Mouse (Mus musculus) heart, adult 2 months (tissue): ENCODE data around the gene Lrrc56. TPM values are rescaled to one million over a fixed set of nuclear protein-coding genes. Genes with fewer than 3 reads are reported as not detected.

Experiments
- DNase-seq, 2 experiments: peaks; one replicate each; pipeline ENCODE4 v3.0.0; 2021
- H3K27ac ChIP-seq: fragments of 200-600 bp; 2 replicates; pipeline ENCODE4 v1.8.1; 2022
- H3K27me3 ChIP-seq: fragments of 200-500 bp; 2 replicates; pipeline ENCODE4 v1.6.1; 2012; ENCODE audit warnings: mild to moderate bottlenecking, low read length, inconsistent platforms, mixed read lengths; ENCODE audit not compliant: control insufficient read depth, insufficient read depth
- H3K36me3 ChIP-seq: fragments of 200-500 bp; 2 replicates; pipeline ENCODE4 v1.6.1; 2012; ENCODE audit warnings: low read length, inconsistent platforms; ENCODE audit not compliant: control insufficient read depth, insufficient read depth
- H3K4me1 ChIP-seq: fragments of 200-500 bp; 2 replicates; pipeline ENCODE4 v1.6.1; 2011; ENCODE audit warnings: low read length; ENCODE audit not compliant: control insufficient read depth, insufficient read depth
- H3K4me3 ChIP-seq: fragments of 200-600 bp; 2 replicates; pipeline ENCODE4 v1.8.1; 2022
- H3K79me2 ChIP-seq: fragments of 200-500 bp; replicated peaks from 2 replicates; pipeline ENCODE4 v1.6.1; 2012; ENCODE audit warnings: mild to moderate bottlenecking, inconsistent platforms, low read length, moderate library complexity, mixed read lengths; ENCODE audit not compliant: control insufficient read depth, insufficient read depth
- H3K9ac ChIP-seq: fragments of 200-500 bp; 2 replicates; pipeline ENCODE4 v1.6.1; 2012; ENCODE audit warnings: low read depth, mild to moderate bottlenecking, control low read depth, inconsistent platforms, low read length, mixed read lengths
- CTCF ChIP-seq: fragments of 200-600 bp; IDR thresholded peaks from 2 replicates; pipeline ENCODE4 v1.8.1; 2022; ENCODE audit warnings: antibody characterized with exemption, mild to moderate bottlenecking, moderate library complexity
- EP300 ChIP-seq: fragments of 200-500 bp; IDR thresholded peaks from 2 replicates; pipeline ENCODE4 v1.6.1; 2011; ENCODE audit warnings: low read depth, low read length, control low read depth; ENCODE audit not compliant: insufficient read depth
- POLR2A ChIP-seq: fragments of 200-500 bp; IDR thresholded peaks from 2 replicates; pipeline ENCODE4 v1.6.1; 2011; ENCODE audit warnings: mild to moderate bottlenecking, low read depth, low read length, control low read depth; ENCODE audit not compliant: insufficient read depth
- WGBS: fragments of 180-500 bp; shearing (Covaris S2); methylation state at CpG from one replicate; pipeline ENCODE4 v1.1.7; 2018; 5-methylcytosine and 5-hydroxymethylcytosine counted together
- intact Hi-C: fragments of 180-260 bp; cut with DNase I; formaldehyde crosslinking; loops from one replicate; pipeline ENCODE4 v1.15.1; 2025
- polyA plus RNA-seq: library from polyadenylated mRNA; depleted of rRNA; stranded (reverse); fragments of >200 nt; gene quantifications from 2 replicates; pipeline ENCODE4 v1.2.3, GENCODE M21; 2012
- total RNA-seq, 2 experiments: library from RNA; stranded (reverse); gene quantifications; 2 replicates each; pipeline ENCODE4 v1.2.3; 2021

The Lrrc56 gene
- total and polyA plus RNA-seq, 3 experiments = 2.3 to 4.9 (median 3.1) TPM

DNA sequence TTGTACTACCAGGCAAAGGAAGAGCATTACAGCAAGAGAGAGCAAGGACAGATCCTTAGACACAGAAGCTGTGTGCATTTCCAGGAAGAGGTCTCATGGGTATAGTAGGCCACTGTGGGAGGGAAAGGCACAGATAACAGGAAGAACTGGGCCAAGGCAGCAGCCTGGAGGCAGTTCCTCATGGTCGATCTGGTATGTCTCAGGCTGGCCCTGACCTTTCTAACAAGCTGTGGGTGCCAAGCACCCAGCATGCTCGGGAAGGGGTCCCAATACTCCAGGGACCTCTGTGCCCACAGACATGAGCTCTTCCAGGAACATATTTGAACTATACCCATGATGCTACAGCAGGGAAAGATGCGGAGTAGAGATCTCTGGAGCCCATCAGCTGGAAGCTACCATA, 10.6 kb downstream of the Lrrc56 start:
- no peak overlapping the region for H3K4me3 ChIP-seq
- no peaks in the 10 kb centered on the region for H3K27me3 ChIP-seq
- peak in 1 of 2 experiments; percentile 8 for DNase-seq
- intact Hi-C loops = no loop called here
- H3K4me1 ChIP-seq = no peaks in the 10 kb centered on the region
- H3K79me2 ChIP-seq = no peaks in the 10 kb centered on the region
- no peak overlapping the region for H3K27ac ChIP-seq
- no peak overlapping the region for H3K9ac ChIP-seq
- 52% methylated on average over 3 of the region's 3 CpGs for WGBS
- H3K36me3 ChIP-seq = no peaks in the 10 kb centered on the region
- TF ChIP-seq CTCF = no peak
- TF ChIP-seq POLR2A = no peak
- no peak for TF ChIP-seq EP300

DNA sequence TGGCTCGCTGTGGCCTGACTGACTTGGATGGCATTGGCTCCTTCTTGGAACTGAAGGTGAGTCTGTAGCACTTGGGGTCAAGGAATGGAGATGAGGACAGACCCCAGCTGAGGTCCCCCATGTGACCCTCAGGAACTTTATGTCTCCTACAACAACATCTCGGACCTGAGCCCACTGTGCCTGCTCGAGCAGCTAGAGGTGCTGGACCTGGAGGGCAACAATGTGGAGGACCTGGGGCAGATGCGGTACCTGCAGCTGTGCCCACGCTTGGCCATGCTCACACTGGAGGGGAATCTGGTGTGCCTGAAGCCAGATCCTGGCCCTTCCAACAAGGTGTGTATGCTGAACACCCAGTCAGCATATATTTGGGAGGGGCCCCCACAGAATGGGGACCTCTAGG, 11.5 kb downstream of the Lrrc56 start:
- H3K27me3 ChIP-seq = no peaks in the 10 kb centered on the region
- H3K79me2 ChIP-seq = no peaks in the 10 kb centered on the region
- no peak overlapping the region for H3K9ac ChIP-seq
- WGBS = 95% methylated on average over 5 of the region's 5 CpGs
- intact Hi-C loops = no loop called here
- H3K27ac ChIP-seq = no peak overlapping the region
- H3K4me1 ChIP-seq = no peaks in the 10 kb centered on the region
- H3K36me3 ChIP-seq = no peaks in the 10 kb centered on the region
- no peak for DNase-seq
- TF ChIP-seq POLR2A (no peak), EP300 (no peak), CTCF (no peak)
- H3K4me3 ChIP-seq = no peak overlapping the region

DNA sequence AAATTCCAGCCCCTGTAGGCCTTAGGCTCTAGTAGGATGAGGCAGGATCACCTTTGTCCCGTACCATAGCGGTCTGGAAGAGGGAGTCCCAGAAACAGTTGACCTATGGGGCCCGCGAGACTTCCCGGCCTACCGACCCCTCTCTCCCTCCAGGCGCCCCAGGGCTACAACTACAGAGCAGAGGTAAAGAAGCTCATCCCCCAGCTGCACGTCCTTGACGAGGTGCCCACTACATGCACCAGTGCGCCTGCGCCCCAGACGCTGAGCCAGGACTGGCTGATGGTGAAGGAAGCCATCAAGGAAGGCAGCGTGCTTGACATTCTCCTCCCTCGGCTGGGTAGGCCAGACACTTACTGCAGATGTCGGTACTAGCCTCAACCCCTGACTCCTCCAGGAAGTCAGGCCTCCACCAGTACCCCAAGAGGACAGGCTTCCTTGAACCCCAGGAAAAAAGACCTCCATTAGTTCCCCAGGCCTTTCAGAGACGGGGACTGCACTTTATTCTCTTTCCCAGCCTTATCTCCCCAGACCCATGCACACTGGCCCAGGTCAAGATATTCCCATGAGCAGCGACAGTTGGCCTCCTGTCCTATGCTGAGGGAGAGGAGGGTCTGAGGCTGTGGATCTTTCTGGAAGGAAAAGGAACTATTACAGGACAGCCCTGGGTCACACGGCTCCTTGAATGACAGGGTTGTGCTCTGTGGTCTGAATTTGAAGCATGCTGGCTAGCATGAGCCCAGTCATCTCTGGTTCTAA, 12.4 kb downstream of the Lrrc56 start:
- Histone ChIP-seq H3K36me3 (no peaks in the 10 kb centered on the region), H3K4me3 (no peak overlapping the region), H3K27ac (no peak overlapping the region), H3K9ac (no peak overlapping the region), H3K4me1 (no peaks in the 10 kb centered on the region), H3K79me2 (no peaks in the 10 kb centered on the region), H3K27me3 (no peaks in the 10 kb centered on the region)
- TF ChIP-seq EP300 = no peak
- TF ChIP-seq POLR2A = no peak
- no peak for TF ChIP-seq CTCF
- intact Hi-C loops = no loop called here
- no peak for DNase-seq
- 88% methylated on average over 18 of the region's 18 CpGs for WGBS

DNA sequence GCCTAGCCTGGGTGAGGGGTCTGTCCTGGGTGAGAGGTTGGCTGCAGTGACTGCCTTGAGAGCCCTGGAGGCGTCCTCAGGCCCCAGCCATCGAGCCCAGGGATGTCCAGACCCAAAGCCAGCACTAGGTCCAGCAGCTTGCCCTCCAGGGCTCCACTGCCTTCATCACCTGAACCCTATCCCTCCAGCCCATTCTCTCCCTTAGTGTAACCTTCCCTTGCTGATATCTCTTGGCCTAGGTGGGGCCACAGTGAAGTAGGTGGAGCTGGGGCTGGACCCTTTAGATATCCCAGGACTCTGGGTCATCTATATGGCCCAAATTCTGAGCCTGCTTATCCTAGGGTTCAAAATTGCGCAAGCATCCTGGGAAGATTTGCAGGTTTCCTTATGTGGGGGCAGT, 15.6 kb downstream of the Lrrc56 start:
- Histone ChIP-seq H3K4me3 (no peak overlapping the region), H3K27ac (no peak overlapping the region), H3K36me3 (no peaks in the 10 kb centered on the region), H3K9ac (no peak overlapping the region), H3K79me2 (no peaks in the 10 kb centered on the region), H3K4me1 (no peaks in the 10 kb centered on the region), H3K27me3 (no peaks in the 10 kb centered on the region)
- no peak for DNase-seq
- TF ChIP-seq CTCF (no peak), EP300 (no peak), POLR2A (no peak)
- intact Hi-C loops = no loop called here
- 79% methylated on average over 3 of the region's 3 CpGs for WGBS

DNA sequence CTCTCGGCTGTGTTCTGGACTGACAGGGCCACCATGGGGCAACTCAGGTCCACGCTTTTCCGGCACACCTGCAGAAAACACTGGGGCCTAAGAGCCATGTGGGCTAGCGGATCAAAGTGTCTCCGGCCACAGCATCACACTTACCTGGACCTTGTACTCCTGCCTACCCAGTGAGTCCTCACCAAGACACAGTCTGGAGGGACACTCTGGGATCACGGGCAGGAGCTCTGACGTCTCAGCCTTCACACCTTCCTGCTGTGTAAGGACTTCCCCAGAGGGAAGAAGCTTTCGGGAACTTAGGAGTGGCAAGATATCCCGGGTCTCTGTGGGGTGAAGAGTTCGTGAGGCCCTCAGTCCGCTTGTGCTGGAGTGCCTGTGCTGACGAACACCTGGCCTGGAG, 16.2 kb downstream of the Lrrc56 start:
- no peaks in the 10 kb centered on the region for H3K79me2 ChIP-seq
- H3K36me3 ChIP-seq = no peaks in the 10 kb centered on the region
- no peaks in the 10 kb centered on the region for H3K27me3 ChIP-seq
- no peak for DNase-seq
- H3K4me1 ChIP-seq = no peaks in the 10 kb centered on the region
- H3K9ac ChIP-seq = no peak overlapping the region
- intact Hi-C loops = no loop called here
- H3K4me3 ChIP-seq = no peak overlapping the region
- H3K27ac ChIP-seq = no peak overlapping the region
- no peak for TF ChIP-seq POLR2A
- no peak for TF ChIP-seq EP300
- TF ChIP-seq CTCF = no peak
- 68% methylated on average over 12 of the region's 12 CpGs for whole genome bisulfite sequencing

DNA sequence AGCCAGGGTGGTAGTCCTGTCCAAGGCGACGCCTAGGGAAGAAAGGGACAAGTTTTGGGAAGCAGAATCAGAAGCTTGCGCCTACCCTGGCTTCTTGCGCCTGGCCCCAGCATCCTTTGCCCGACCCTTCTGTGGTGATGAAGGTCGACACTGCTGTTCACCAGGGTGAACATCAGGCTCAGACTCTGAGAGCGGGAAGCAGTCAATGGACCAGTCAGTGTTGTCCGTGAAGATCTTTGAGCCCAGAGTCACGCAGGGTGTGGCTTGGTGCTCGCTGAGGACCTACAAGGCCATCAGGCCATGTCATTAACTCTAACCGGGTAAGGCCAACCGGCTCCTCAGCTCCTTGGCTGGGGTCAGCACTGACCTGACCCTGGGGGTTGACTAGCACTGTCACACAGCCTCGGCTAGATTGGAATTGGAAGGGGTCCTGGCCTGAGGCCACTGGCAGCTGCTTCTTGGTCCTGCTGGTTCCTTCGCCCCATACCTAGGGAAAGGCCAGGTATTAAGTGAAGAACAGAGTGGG, 16.7 kb downstream of the Lrrc56 start:
- Histone ChIP-seq H3K36me3 (no peaks in the 10 kb centered on the region), H3K4me3 (no peak overlapping the region), H3K4me1 (no peaks in the 10 kb centered on the region), H3K27ac (no peak overlapping the region), H3K9ac (no peak overlapping the region), H3K79me2 (no peaks in the 10 kb centered on the region), H3K27me3 (no peaks in the 10 kb centered on the region)
- no peak for TF ChIP-seq POLR2A
- TF ChIP-seq CTCF = no peak
- TF ChIP-seq EP300 = no peak
- intact Hi-C loops = no loop called here
- no peak for DNase-seq
- 86% methylated on average over 14 of the region's 14 CpGs for WGBS
